Mouse (Mus musculus) right cerebral cortex, postnatal 36 days (tissue): ENCODE data around the gene Gm29110.
"Not testable (repeated sequence)": the region's sequence is repeated elsewhere in the genome, so short reads cannot be mapped to it uniquely, and the experiment has no call there.

Source experiments
- DNase-seq, 2 experiments: peaks; one replicate each; pipeline ENCODE4 v3.0.0; 2022; ENCODE audit warnings: low spot score in 2 of 2, mixed read lengths in 1 of 2

The Gm29110 gene

GRCm38 (mm10) chrY:74470231-74470630, at the start of gene Gm29110:
TSS of gene Gm29110 (plus strand) at chrY:74470531.
- not testable (repeated sequence) for DNase-seq
